Mouse (Mus musculus) G1E (cell line): Measurements from ENCODE around the gene Lrrc31. TPM values are rescaled to one million over a fixed set of nuclear protein-coding genes. Genes with fewer than 3 reads are reported as not detected.
A peak's percentile ranks its signal among the peaks of the same experiment; 100 is the strongest.
"Not testable (repeated sequence)": the region's sequence is repeated elsewhere in the genome, so short reads cannot be mapped to it uniquely, and the experiment has no call there.

Experiments used
- ATAC-seq: 2 replicates; pipeline ENCODE4 v1.8.0; 2016; ENCODE audit warnings: mild to moderate bottlenecking; ENCODE audit not compliant: insufficient number of reproducible peaks, poor library complexity, low FRiP score, severe bottlenecking; ENCODE audit errors: extremely low read depth
- DNase-seq: peaks from one replicate; pipeline ENCODE4 v3.0.0; 2012; ENCODE audit warnings: low spot score
- H3K27me3 ChIP-seq: 2 replicates; pipeline ENCODE4 v1.6.1; 2012; ENCODE audit warnings: mild to moderate bottlenecking, low read length, inconsistent platforms; ENCODE audit not compliant: insufficient read depth
- H3K36me3 ChIP-seq: replicated peaks from 2 replicates; pipeline ENCODE3; 2012; ENCODE audit warnings: mild to moderate bottlenecking, inconsistent platforms
- H3K4me1 ChIP-seq: 2 replicates; pipeline ENCODE4 v1.6.1; 2012; ENCODE audit warnings: low read depth, low read length, inconsistent platforms, mixed read lengths; ENCODE audit not compliant: insufficient read depth
- H3K4me3 ChIP-seq: 2 replicates; pipeline ENCODE4 v1.5.1; 2012; ENCODE audit warnings: low read depth, mild to moderate bottlenecking, inconsistent platforms, low read length, moderate library complexity, mixed read lengths
- H3K9me3 ChIP-seq: replicated peaks from 2 replicates; pipeline ENCODE4 v1.6.1; 2012; ENCODE audit warnings: inconsistent platforms
- CTCF ChIP-seq: IDR thresholded peaks from 2 replicates; pipeline ENCODE4 v1.5.1; 2012; ENCODE audit warnings: low read depth, low read length, inconsistent platforms, mixed read lengths
- GATA1 ChIP-seq: IDR thresholded peaks from 2 replicates; pipeline ENCODE4 v1.6.1; 2012; ENCODE audit warnings: borderline replicate concordance, low read length, inconsistent platforms, mixed read lengths
- GATA2 ChIP-seq: IDR thresholded peaks from 2 replicates; pipeline ENCODE4 v1.6.1; 2012; ENCODE audit warnings: low read depth, low read length, inconsistent platforms, borderline replicate concordance
- POLR2AphosphoS5 ChIP-seq: IDR thresholded peaks from 2 replicates; pipeline ENCODE4 v1.6.1; 2012; ENCODE audit warnings: low read depth, low read length, inconsistent platforms; ENCODE audit not compliant: insufficient replicate concordance
- TAL1 ChIP-seq: conservative IDR thresholded peaks from 2 replicates; pipeline ENCODE4 v1.6.1; 2012; ENCODE audit warnings: low read depth, low read length, inconsistent platforms, mixed read lengths
- polyA plus RNA-seq: library from polyadenylated mRNA; stranded (reverse); fragments of >175 nt; gene quantifications from 2 replicates; pipeline ENCODE4 v1.2.3, GENCODE M21; 2012
- total RNA-seq, 2 experiments: library from RNA; stranded (forward) in 1 of 2; stranded (reverse) in 1 of 2; fragments of 200-1000 nt in 1 of 2; fragments of >200 nt in 1 of 2; fragmentation: Nextera tagmentation in 1 of 2; gene quantifications; 2 replicates each; pipeline ENCODE4 v1.2.3; 2014 to 2017

Lrrc31 gene
- total RNA-seq (2014; fragmentation: Nextera tagmentation) (1.2 TPM in 1 of 2 replicates, not detected in the other), total RNA-seq (2017) (1.6 and 1.7 TPM in 2 replicates), polyA plus RNA-seq (not detected in 2 replicates)

DNA sequence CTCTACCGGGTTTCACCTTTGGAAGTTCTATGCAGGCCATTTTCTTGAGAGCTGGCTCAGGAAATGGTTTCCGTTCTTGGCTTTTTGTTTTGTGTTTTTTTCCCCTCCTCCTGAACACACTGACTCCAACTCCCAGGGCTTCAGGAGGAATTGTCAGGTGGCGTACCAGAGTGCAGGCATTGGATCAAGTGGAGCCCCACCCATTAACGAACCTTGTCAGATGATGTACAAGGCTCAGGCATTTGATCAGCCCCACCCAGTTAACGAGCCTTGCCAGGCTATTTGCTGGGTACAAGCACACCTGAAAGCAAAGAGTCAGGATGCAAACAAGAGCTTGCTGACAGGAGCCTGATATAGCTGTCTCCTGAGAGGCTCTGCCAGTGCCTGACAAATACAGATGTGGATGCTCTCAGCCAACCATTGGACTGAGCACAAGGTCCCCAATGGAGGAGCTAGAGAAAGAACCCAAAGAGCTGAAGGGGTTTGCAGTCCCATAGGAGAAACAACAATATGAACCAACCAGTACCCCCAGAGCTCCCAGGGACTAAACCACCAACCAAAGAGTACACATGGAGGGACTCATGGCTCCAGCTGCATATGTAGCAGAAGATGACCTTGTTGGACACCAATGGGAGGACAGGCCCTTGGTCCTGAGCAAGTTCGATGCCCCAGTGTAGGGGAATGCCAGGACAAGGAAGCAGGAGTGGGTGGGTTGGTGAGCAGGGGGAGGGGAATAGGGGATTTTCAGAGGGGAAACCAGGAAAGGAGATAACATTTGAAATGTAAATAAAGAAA is at the start of gene Lrrc31:
Gene Lrrc31 (minus strand): TSS at position 133 of the 795 bp plus-strand sequence.
- not testable (repeated sequence) for H3K4me3 ChIP-seq, DNase-seq, H3K9me3 ChIP-seq, H3K4me1 ChIP-seq, H3K36me3 ChIP-seq
- ATAC-seq = peak; percentile 34; the same call in 1 of the 2 replicates
- H3K27me3 ChIP-seq = peaks cover 28% of the 10 kb centered on the region

GRCm38 (mm10) chr3:30748316-30748715 is 48.7 kb upstream of the Lrrc31 start:
- Histone ChIP-seq H3K4me3 (no peak overlapping the region), H3K27me3 (peaks cover 13% of the 10 kb centered on the region), H3K9me3 (no peaks in the 10 kb centered on the region), H3K4me1 (0 out of 2 replicates have a peak, but pooled peaks cover 2% of the 10 kb centered on the region), H3K36me3 (no peaks in the 10 kb centered on the region)
- DNase-seq (no peak), ATAC-seq (no peak)
- TF ChIP-seq GATA1 = no peak
- TF ChIP-seq CTCF = no peak
- no peak for TF ChIP-seq GATA2
- no peak for TF ChIP-seq POLR2AphosphoS5
- no peak for TF ChIP-seq TAL1

GRCm38 (mm10) chr3:30746006-30746405 is 46.4 kb upstream of the Lrrc31 start, which contains the start of gene Samd7:
Gene Samd7 (plus strand): TSS chr3:30746293.
- Histone ChIP-seq H3K9me3 (no peaks in the 10 kb centered on the region), H3K36me3 (no peaks in the 10 kb centered on the region), H3K27me3 (peaks cover 24% of the 10 kb centered on the region), H3K4me3 (no peak within 1 kb of the TSS), H3K4me1 (0 out of 2 replicates have a peak, but pooled peaks cover 2% of the 10 kb centered on the region)
- ATAC-seq = no peak
- no peak for TF ChIP-seq GATA1
- TF ChIP-seq TAL1 = no peak
- TF ChIP-seq GATA2 = no peak
- no peak for TF ChIP-seq POLR2AphosphoS5
- no peak for TF ChIP-seq CTCF
- DNase-seq = no peak

- no peak overlapping the region for H3K4me3 ChIP-seq
- ATAC-seq = no peak
- peaks cover 22% of the 10 kb centered on the region for H3K27me3 ChIP-seq
- no peaks in the 10 kb centered on the region for H3K36me3 ChIP-seq
- no peak for DNase-seq
- TF ChIP-seq GATA1 = no peak
- TF ChIP-seq TAL1 = no peak
- no peak for TF ChIP-seq POLR2AphosphoS5
- TF ChIP-seq CTCF = no peak
- TF ChIP-seq GATA2 = no peak
- H3K4me1 ChIP-seq = no peaks in the 10 kb centered on the region
- no peaks in the 10 kb centered on the region for H3K9me3 ChIP-seq
These were observed 43.2 kb upstream of the Lrrc31 start for GRCm38 (mm10) chr3:30742891-30743290.

DNA sequence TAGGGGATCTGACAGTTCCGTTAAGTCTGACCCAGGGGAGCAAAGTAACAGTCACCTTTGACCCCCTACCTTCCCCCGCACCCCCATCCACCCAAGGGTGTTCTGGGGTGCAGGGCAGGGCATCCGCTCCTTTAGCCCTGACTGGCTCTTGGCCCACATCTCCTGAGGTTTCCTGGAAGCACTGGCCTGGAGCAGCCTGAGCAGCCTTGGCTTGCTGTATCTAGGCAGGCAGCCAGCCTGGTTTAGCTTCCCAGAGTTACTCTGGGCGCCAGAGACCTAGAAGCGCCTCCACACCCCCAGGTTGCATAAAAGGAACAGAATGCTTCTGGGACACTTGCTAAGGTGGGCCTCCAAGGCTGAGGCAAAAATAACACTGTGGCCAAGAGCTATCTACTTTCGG is 41.7 kb upstream of the Lrrc31 start:
- H3K27me3 ChIP-seq = peaks cover 23% of the 10 kb centered on the region
- TF ChIP-seq POLR2AphosphoS5 (no peak), GATA2 (no peak), GATA1 (no peak), CTCF (no peak)
- no peak for ATAC-seq
- no peak overlapping the region for H3K4me3 ChIP-seq
- no peaks in the 10 kb centered on the region for H3K36me3 ChIP-seq
- H3K9me3 ChIP-seq = no peaks in the 10 kb centered on the region
- H3K4me1 ChIP-seq = no peaks in the 10 kb centered on the region
- DNase-seq = no peak

DNA sequence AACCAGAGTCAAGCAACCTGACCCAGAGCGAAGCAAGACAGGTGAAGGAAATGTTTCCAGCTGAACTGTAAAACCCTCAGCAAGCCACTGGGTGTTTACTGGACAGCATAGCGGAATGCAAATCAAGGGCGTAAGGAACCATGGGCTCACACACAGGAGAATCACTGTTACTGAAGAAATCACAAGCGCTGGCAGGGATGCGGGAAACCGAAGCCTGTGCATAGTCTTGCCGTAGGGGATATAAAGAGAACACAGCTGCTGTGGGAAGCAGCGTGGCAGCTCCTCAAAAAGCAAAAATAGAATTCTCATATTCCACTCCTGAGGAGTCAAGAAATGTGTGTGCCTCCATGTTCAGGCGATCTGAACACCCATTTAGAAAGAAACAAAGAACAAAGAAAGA is 37.2 kb upstream of the Lrrc31 start:
- no peaks in the 10 kb centered on the region for H3K36me3 ChIP-seq
- no peak for DNase-seq
- no peaks in the 10 kb centered on the region for H3K9me3 ChIP-seq
- H3K27me3 ChIP-seq = peaks cover 28% of the 10 kb centered on the region
- H3K4me3 ChIP-seq = no peak overlapping the region
- no peaks in the 10 kb centered on the region for H3K4me1 ChIP-seq
- TF ChIP-seq GATA2 (no peak), POLR2AphosphoS5 (no peak), GATA1 (no peak), TAL1 (no peak), CTCF (no peak)
- ATAC-seq = no peak
